Mouse (Mus musculus): ENCODE data around the gene Clcn6. TPM values are rescaled to one million over a fixed set of nuclear protein-coding genes. Genes with fewer than 3 reads are reported as not detected.

The Clcn6 gene
- polyA plus RNA-seq, 1 experiment from 2014 or later, result 29.9 TPM

DNA sequence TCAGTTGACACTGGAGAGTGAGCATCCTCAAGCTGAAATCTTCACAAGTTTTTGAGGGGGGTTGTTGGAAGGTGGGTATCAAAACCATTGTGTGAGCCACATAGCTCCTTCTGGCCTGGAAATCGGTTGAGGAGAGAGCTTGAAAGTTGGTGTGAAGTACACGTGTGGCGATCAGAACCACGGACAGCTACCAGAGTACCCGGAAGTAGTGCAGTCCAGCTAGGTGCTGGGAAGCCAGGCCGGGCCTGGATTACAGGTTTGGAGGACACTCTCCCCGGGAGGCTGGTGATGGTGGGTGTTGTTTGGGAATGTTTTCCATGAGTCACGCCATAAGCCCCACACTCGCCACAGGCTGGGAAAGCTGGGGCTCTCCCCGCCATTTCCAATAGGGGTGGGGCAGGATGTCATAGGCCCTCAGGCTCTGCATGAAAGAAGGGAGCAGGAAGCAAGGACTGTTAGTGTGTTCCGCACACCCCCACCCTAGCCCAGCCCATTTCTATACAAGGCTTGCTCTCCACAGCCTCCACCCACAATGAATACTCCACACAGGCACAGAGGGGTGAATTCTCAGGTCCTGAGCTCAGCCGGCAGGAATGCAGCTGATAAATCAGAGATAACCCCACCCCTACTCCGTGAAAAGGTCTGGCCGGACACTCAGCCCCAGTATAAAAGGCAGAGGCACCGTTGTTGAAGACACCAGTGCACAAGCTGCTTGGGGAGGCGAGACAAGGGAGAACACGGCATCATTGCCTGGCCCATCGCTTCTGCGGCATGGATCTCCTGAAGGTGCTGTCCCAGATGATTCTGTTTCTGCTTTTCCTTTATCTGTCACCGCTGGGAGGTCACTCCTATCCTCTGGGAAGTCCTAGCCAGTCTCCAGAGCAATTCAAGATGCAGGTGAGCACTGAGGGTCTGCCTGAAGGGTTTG is 53.2 kb downstream of the Clcn6 start, which contains the start of gene Nppb:
Nppb (plus strand) TSS at position 584 of the 928 bp plus-strand sequence.
- Histone ChIP-seq H3K9me3 (ENCODE audit: control insufficient read depth, low read length) (no peaks in the 10 kb centered on the region), H3K27ac (ENCODE audit: low read depth, low read length) (no peak within 1 kb of the TSS), H3K9ac (ENCODE audit: low read depth, low read length) (no peak within 1 kb of the TSS), H3K4me3 (ENCODE audit: low read length) (no peak within 1 kb of the TSS), H3K4me2 (ENCODE audit: low read length) (no peak within 1 kb of the TSS), H3K4me1 (ENCODE audit: control insufficient read depth, insufficient read depth, low read depth, low read length) (no peaks in the 10 kb centered on the region), H3K36me3 (ENCODE audit: control insufficient read depth, insufficient read depth, low read length) (no peaks in the 10 kb centered on the region), H3K27me3 (replicated peaks; ENCODE audit: control insufficient read depth, insufficient read depth, low read length) (no peaks in the 10 kb centered on the region)
- WGBS, result 40% methylated on average over 20 of the region's 20 CpGs
- ATAC-seq, result no peak

DNA sequence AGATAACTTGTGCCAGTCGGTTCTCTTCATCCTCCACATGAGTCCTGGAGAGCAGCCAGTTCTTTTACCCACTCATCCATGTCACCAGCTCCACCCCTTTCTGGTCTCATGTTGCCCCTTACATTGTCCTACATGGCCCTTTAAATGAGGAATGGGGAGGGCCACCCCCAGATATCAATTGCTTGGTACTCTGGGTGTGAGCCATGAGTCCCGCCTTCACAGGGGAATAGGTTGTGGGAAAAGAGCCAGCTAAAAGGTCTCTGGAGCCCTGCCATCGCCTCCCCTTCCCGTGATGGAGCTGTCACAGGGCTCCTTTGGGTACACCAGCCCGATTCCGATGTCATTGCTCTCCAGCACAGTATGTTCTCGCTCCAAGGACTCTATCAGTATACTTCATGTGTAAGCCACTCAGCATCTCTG is 59.2 kb downstream of the Clcn6 start:
- Histone ChIP-seq H3K9ac (ENCODE audit: low read depth, low read length) (no peak overlapping the region), H3K9me3 (ENCODE audit: control insufficient read depth, low read length) (peaks cover 3% of the 10 kb centered on the region; the same call in 1 of the 2 replicates), H3K36me3 (ENCODE audit: control insufficient read depth, insufficient read depth, low read length) (no peaks in the 10 kb centered on the region), H3K4me1 (ENCODE audit: control insufficient read depth, insufficient read depth, low read depth, low read length) (no peaks in the 10 kb centered on the region), H3K27ac (ENCODE audit: low read depth, low read length) (no peak overlapping the region), H3K27me3 (replicated peaks; ENCODE audit: control insufficient read depth, insufficient read depth, low read length) (no peaks in the 10 kb centered on the region), H3K4me2 (ENCODE audit: low read length) (no peak overlapping the region), H3K4me3 (ENCODE audit: low read length) (no peak overlapping the region)
- ATAC-seq, result no peak
- WGBS, result 70% methylated on average over 7 of the region's 7 CpGs

DNA sequence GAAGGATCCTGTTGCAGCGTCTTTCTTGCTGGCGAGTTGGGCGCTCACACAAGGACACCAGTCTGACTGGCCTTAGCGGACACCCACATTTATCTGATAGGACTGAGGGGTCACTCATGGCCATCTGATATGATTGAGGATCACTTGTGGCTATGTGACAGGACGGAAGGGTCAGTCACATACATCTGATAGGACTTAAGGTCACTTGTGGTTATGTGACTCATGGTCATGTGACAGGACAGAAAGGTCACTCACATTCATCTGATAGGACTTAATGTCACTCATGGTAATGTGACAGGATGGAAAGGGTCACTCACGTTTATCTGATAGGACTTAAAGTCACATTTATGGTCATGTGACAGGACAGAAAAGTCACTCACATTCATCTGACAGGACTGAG is 60.2 kb downstream of the Clcn6 start:
- ATAC-seq, result no peak
- Histone ChIP-seq H3K9me3 (ENCODE audit: control insufficient read depth, low read length) (peaks cover 3% of the 10 kb centered on the region; the same call in 1 of the 2 replicates), H3K4me1 (ENCODE audit: control insufficient read depth, insufficient read depth, low read depth, low read length) (no peaks in the 10 kb centered on the region), H3K27me3 (replicated peaks; ENCODE audit: control insufficient read depth, insufficient read depth, low read length) (no peaks in the 10 kb centered on the region), H3K4me3 (ENCODE audit: low read length) (no peak overlapping the region), H3K9ac (ENCODE audit: low read depth, low read length) (no peak overlapping the region), H3K27ac (ENCODE audit: low read depth, low read length) (no peak overlapping the region), H3K36me3 (ENCODE audit: control insufficient read depth, insufficient read depth, low read length) (no peaks in the 10 kb centered on the region), H3K4me2 (ENCODE audit: low read length) (no peak overlapping the region)
- 93% methylated on average over 6 of the region's 6 CpGs for WGBS

DNA sequence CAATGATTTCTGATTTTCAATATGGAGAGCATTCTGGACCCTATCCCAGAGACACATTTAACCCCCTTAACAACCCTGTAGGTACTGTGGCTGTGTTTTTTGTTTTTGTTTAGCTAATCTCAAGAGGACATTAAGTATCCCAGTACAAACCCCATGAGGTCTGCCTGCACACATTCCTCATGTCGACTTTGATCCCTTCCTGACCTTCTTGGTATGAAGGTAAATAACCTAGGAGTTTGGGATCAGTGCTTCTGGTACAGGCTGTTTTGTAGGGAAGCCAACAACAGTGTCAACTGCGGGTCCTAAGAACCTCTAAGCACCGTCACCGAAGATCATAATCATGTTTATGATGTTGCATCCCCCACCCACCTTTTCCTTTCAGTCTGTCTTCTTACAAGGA is 60.9 kb downstream of the Clcn6 start:
- no peak overlapping the region for H3K4me2 ChIP-seq (ENCODE audit: low read length)
- H3K4me1 ChIP-seq (ENCODE audit: control insufficient read depth, insufficient read depth, low read depth, low read length), result no peaks in the 10 kb centered on the region
- no peaks in the 10 kb centered on the region for H3K27me3 ChIP-seq (replicated peaks; ENCODE audit: control insufficient read depth, insufficient read depth, low read length)
- WGBS, result 84% methylated on average over 4 of the region's 4 CpGs
- H3K36me3 ChIP-seq (ENCODE audit: control insufficient read depth, insufficient read depth, low read length), result no peaks in the 10 kb centered on the region
- no peak for ATAC-seq
- H3K4me3 ChIP-seq (ENCODE audit: low read length), result no peak overlapping the region
- no peak overlapping the region for H3K9ac ChIP-seq (ENCODE audit: low read depth, low read length)
- no peak overlapping the region for H3K27ac ChIP-seq (ENCODE audit: low read depth, low read length)
- H3K9me3 ChIP-seq (ENCODE audit: control insufficient read depth, low read length), result peaks cover 3% of the 10 kb centered on the region; the same call in 1 of the 2 replicates

DNA sequence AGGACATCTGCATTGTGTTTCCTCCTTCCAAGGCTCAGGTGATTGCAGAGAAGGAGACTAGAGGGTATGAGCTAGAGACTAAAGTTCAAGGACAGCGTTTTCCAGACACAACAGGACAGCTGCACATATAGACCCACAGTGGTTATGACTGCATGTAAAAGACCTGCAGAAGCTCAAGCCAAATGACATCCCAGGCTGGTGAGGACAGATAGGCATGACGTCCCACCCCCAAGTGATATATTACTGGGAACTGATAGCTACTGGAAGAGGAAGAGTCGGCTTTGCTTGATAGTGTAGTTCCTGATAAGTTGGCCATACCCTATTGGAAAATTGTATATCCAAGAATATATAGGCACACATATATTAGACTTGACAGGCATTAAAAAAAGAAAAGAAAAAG is 62.4 kb downstream of the Clcn6 start:
- H3K4me2 ChIP-seq (ENCODE audit: low read length), result no peak overlapping the region
- no peak for ATAC-seq
- 75% methylated on average over 3 of the region's 3 CpGs for WGBS
- H3K27me3 ChIP-seq (replicated peaks; ENCODE audit: control insufficient read depth, insufficient read depth, low read length), result no peaks in the 10 kb centered on the region
- no peak overlapping the region for H3K9ac ChIP-seq (ENCODE audit: low read depth, low read length)
- no peaks in the 10 kb centered on the region for H3K4me1 ChIP-seq (ENCODE audit: control insufficient read depth, insufficient read depth, low read depth, low read length)
- H3K27ac ChIP-seq (ENCODE audit: low read depth, low read length), result no peak overlapping the region
- no peaks in the 10 kb centered on the region for H3K36me3 ChIP-seq (ENCODE audit: control insufficient read depth, insufficient read depth, low read length)
- H3K9me3 ChIP-seq (ENCODE audit: control insufficient read depth, low read length), result peaks cover 3% of the 10 kb centered on the region; the same call in 1 of the 2 replicates
- H3K4me3 ChIP-seq (ENCODE audit: low read length), result no peak overlapping the region

DNA sequence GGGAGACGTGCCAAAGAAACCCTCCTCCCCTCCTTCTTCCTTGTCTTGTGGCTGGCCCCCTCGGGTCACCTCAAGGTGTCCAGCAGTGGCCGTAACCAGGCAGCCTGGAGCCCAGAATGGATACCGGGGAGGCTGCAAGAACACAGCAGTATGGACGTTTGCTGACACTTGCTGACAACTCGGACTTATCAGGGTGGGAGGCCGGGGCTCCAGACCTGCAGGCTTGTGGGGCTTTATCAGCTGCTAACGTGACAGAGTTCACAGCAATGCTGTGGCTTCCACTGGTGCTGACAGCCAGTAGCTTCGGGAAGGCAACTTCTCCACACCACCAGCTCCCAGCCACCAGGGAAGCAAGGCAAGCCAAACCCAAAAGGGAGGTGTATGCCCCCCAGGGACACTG is 69.3 kb downstream of the Clcn6 start:
- ATAC-seq, result no peak
- Histone ChIP-seq H3K27me3 (replicated peaks; ENCODE audit: control insufficient read depth, insufficient read depth, low read length) (no peaks in the 10 kb centered on the region), H3K36me3 (ENCODE audit: control insufficient read depth, insufficient read depth, low read length) (no peaks in the 10 kb centered on the region), H3K4me1 (ENCODE audit: control insufficient read depth, insufficient read depth, low read depth, low read length) (no peaks in the 10 kb centered on the region), H3K27ac (ENCODE audit: low read depth, low read length) (no peak overlapping the region), H3K4me3 (ENCODE audit: low read length) (no peak overlapping the region), H3K4me2 (ENCODE audit: low read length) (no peak overlapping the region), H3K9ac (ENCODE audit: low read depth, low read length) (no peak overlapping the region), H3K9me3 (ENCODE audit: control insufficient read depth, low read length) (no peaks in the 10 kb centered on the region)
- 63% methylated on average over 9 of the region's 9 CpGs for WGBS

DNA sequence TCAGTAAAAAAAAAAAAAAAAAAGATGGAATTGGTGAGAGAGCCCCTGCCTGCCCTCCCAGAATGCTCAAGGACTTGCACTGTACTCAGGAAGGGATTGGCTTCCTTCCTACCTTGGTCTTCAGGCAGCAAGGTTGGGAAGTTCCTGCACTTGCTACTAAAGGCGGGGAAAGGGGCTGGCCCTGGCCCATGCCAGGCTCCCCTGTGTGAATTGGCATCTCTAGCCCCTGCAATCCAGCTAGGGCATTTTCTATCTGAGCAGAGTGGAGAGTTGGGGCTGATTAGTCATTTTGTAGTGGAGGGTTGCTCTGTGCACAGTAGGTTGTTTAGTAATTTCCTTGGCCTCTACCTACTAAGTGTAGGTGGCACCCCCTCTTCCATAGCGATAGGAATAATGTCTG is 69.8 kb downstream of the Clcn6 start:
- H3K4me2 ChIP-seq (ENCODE audit: low read length), result no peak overlapping the region
- WGBS, result 84% methylated on average over 2 of the region's 2 CpGs
- H3K27ac ChIP-seq (ENCODE audit: low read depth, low read length), result no peak overlapping the region
- no peak overlapping the region for H3K4me3 ChIP-seq (ENCODE audit: low read length)
- no peaks in the 10 kb centered on the region for H3K27me3 ChIP-seq (replicated peaks; ENCODE audit: control insufficient read depth, insufficient read depth, low read length)
- H3K36me3 ChIP-seq (ENCODE audit: control insufficient read depth, insufficient read depth, low read length), result no peaks in the 10 kb centered on the region
- no peaks in the 10 kb centered on the region for H3K4me1 ChIP-seq (ENCODE audit: control insufficient read depth, insufficient read depth, low read depth, low read length)
- ATAC-seq, result no peak
- no peak overlapping the region for H3K9ac ChIP-seq (ENCODE audit: low read depth, low read length)
- H3K9me3 ChIP-seq (ENCODE audit: control insufficient read depth, low read length), result no peaks in the 10 kb centered on the region

DNA sequence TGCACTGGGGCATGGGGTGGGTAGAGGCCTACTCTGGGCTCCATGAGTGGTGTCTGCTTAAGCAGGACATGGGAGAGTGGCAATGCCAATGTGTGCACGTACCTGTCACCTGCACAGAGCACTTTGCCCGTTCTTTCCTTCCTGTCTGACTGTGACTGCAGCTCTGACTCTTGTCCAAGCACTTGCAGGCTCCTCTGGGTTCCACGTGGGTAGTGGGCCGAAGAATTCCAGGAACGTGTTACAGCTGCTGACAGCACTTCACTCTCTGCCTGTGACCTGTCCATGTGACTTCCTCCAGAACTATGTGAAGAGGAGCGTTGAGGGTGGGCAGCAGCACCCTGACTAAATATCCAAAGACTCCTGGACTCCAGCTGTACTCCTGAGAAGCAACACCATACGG is 72.9 kb downstream of the Clcn6 start:
- Histone ChIP-seq H3K27me3 (replicated peaks; ENCODE audit: control insufficient read depth, insufficient read depth, low read length) (no peaks in the 10 kb centered on the region), H3K9ac (ENCODE audit: low read depth, low read length) (no peak overlapping the region), H3K4me2 (ENCODE audit: low read length) (no peak overlapping the region), H3K4me3 (ENCODE audit: low read length) (no peak overlapping the region), H3K36me3 (ENCODE audit: control insufficient read depth, insufficient read depth, low read length) (no peaks in the 10 kb centered on the region), H3K27ac (ENCODE audit: low read depth, low read length) (no peak overlapping the region), H3K9me3 (ENCODE audit: control insufficient read depth, low read length) (no peaks in the 10 kb centered on the region), H3K4me1 (ENCODE audit: control insufficient read depth, insufficient read depth, low read depth, low read length) (no peaks in the 10 kb centered on the region)
- WGBS, result 85% methylated on average over 7 of the region's 7 CpGs
- no peak for ATAC-seq

DNA sequence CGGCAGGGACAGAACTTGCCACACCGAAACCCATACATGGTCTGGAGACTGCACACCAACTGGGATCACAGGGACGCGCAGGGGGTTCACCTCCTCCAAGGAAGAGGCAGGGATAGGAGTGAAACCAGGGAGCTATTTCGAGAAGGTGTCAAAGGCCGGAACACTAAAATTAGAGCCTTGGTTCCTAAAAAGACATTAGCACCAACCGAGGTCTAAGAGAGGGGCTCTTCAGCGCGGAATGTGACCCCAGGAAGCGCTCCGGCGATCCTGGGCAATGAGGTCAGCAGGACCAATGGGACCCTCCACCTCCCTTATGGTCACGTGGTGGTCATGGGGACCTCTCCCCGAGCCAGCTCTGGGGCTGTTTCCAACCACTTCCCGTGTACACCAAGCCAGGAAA is 75.0 kb downstream of the Clcn6 start:
- no peak overlapping the region for H3K27ac ChIP-seq (ENCODE audit: low read depth, low read length)
- no peak for ATAC-seq
- H3K36me3 ChIP-seq (ENCODE audit: control insufficient read depth, insufficient read depth, low read length), result no peaks in the 10 kb centered on the region
- H3K27me3 ChIP-seq (replicated peaks; ENCODE audit: control insufficient read depth, insufficient read depth, low read length), result no peaks in the 10 kb centered on the region
- H3K4me2 ChIP-seq (ENCODE audit: low read length), result no peak overlapping the region
- H3K9me3 ChIP-seq (ENCODE audit: control insufficient read depth, low read length), result no peaks in the 10 kb centered on the region
- no peak overlapping the region for H3K4me3 ChIP-seq (ENCODE audit: low read length)
- 88% methylated on average over 15 of the region's 15 CpGs for WGBS
- no peak overlapping the region for H3K9ac ChIP-seq (ENCODE audit: low read depth, low read length)
- no peaks in the 10 kb centered on the region for H3K4me1 ChIP-seq (ENCODE audit: control insufficient read depth, insufficient read depth, low read depth, low read length)

All from hindbrain, embryonic 16.5 days (tissue).